Mouse (Mus musculus): ENCODE results near the gene Klf11. TPM values are rescaled to one million over a fixed set of nuclear protein-coding genes. Genes with fewer than 3 reads are reported as not detected.
"Not testable (repeated sequence)": the region's sequence is repeated elsewhere in the genome, so short reads cannot be mapped to it uniquely, and the experiment has no call there.

Klf11 gene
- polyA plus RNA-seq, 1 experiment from 2014 or later, result 13.1 TPM

DNA sequence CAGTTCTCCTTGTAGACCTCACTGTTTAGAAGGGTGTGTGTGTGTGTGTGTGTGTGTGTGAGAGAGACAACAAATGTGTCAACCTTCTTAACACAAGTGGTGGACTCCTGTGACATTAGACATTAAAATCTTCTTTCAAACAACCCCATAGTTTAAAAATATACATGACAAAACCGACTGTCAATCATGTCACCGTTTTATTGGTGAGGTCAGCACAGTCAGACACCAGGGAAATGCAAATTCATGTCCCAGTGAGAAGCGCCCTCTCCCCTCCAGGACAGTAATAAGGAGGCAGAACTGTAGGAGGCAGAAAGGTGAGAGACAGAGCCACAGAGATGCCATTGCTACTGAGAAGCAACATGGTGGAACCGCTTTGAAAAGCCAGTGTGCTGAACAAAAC lies 18.7 kb upstream of the Klf11 start:
- H3K9ac ChIP-seq, result no peak overlapping the region
- H3K27ac ChIP-seq (replicated peaks), result no peak overlapping the region
- ATAC-seq (ENCODE audit: insufficient number of reproducible peaks, low FRiP score, low TSS enrichment, low read depth), result no peak
- H3K4me1 ChIP-seq, result 0 out of 2 replicates have a peak, but pooled peaks cover 4% of the 10 kb centered on the region
- WGBS, result 70% methylated on average over 4 of the region's 4 CpGs
- H3K4me3 ChIP-seq (replicated peaks), result no peak overlapping the region
- H3K27me3 ChIP-seq, result no peaks in the 10 kb centered on the region
- no peak overlapping the region for H3K4me2 ChIP-seq (replicated peaks)
- H3K9me3 ChIP-seq (replicated peaks), result no peaks in the 10 kb centered on the region
- no peaks in the 10 kb centered on the region for H3K36me3 ChIP-seq

DNA sequence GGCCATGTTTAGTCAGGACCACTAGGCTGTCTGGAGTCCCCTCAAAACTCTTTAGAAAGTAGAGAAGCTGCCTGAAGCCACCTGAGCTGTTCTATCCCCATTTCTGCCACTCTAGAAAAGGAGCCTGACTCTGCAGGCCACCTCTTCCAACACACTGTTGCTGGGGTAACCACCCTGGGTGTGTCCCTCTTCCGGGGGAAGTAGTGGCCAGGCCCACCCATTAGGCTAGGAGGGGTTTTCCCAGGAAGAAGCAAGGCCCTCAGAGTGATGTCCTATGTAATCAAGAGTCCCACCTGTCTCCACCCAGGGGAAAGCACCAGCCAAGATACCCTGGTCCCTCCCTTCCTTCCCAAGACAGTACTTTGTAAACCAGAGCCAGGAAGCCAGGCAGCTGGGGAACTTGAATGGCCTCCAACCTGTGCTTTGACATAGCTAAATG lies 17.3 kb upstream of the Klf11 start:
- Histone ChIP-seq H3K9ac (no peak overlapping the region), H3K36me3 (no peaks in the 10 kb centered on the region), H3K27ac (replicated peaks) (no peak overlapping the region), H3K27me3 (no peaks in the 10 kb centered on the region), H3K9me3 (replicated peaks) (no peaks in the 10 kb centered on the region), H3K4me3 (replicated peaks) (no peak overlapping the region), H3K4me2 (replicated peaks) (no peak overlapping the region), H3K4me1 (0 out of 2 replicates have a peak, but pooled peaks cover 4% of the 10 kb centered on the region)
- ATAC-seq (ENCODE audit: insufficient number of reproducible peaks, low FRiP score, low TSS enrichment, low read depth), result no peak; the same call in 1 of the 2 replicates
- 52% methylated on average over 1 of the region's 1 CpGs for WGBS

DNA sequence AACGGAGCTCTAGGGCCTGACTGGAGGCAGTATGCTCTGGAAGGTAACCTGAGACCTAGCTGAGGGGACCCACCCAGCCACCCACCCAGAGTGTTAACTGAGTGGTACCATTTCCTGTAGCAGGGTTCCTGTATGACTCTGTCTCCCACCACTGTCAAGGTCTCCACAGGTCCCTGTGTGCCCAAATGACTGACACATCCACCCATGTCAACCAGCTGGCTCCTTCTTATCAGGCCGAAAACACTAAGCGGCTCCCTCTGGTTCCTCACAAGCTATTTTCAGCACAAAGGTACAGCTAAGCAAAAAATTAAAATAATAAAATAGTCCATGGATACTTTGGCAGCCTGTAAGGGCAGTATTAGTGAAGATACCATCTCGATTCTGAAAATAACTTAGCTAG lies 16.9 kb upstream of the Klf11 start:
- no peak overlapping the region for H3K9ac ChIP-seq
- 70% methylated on average over 4 of the region's 4 CpGs for WGBS
- 0 out of 2 replicates have a peak, but pooled peaks cover 4% of the 10 kb centered on the region for H3K4me1 ChIP-seq
- H3K4me3 ChIP-seq (replicated peaks), result no peak overlapping the region
- no peaks in the 10 kb centered on the region for H3K27me3 ChIP-seq
- no peak; the same call in 1 of the 2 replicates for ATAC-seq (ENCODE audit: insufficient number of reproducible peaks, low FRiP score, low TSS enrichment, low read depth)
- no peaks in the 10 kb centered on the region for H3K9me3 ChIP-seq (replicated peaks)
- H3K36me3 ChIP-seq, result no peaks in the 10 kb centered on the region
- H3K4me2 ChIP-seq (replicated peaks), result no peak overlapping the region
- no peak overlapping the region for H3K27ac ChIP-seq (replicated peaks)

DNA sequence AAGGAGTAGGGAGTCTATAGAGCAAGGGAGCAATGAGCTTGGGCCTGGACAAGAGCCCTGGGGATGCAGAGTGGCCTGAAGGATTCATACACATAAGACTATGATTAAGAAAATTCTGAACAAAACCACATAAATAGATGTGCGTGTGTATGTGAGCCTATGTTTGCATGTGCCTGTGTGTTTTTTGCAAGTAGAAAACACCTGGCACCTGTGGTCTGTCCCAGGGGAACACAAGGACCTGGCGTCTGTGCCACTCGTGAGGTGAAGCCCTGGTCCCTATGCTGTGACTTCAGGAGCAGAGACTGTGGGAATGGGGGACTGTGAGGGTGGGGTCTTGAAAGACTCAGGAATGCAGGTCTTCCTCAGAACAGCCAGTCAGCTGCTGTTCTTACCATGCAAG lies 16.4 kb upstream of the Klf11 start:
- Histone ChIP-seq H3K4me1 (0 out of 2 replicates have a peak, but pooled peaks cover 4% of the 10 kb centered on the region), H3K27me3 (no peaks in the 10 kb centered on the region), H3K27ac (replicated peaks) (no peak overlapping the region), H3K9ac (no peak overlapping the region), H3K9me3 (replicated peaks) (no peaks in the 10 kb centered on the region), H3K36me3 (no peaks in the 10 kb centered on the region), H3K4me2 (replicated peaks) (no peak overlapping the region), H3K4me3 (replicated peaks) (no peak overlapping the region)
- no peak for ATAC-seq (ENCODE audit: insufficient number of reproducible peaks, low FRiP score, low TSS enrichment, low read depth)
- 81% methylated on average over 3 of the region's 3 CpGs for WGBS

DNA sequence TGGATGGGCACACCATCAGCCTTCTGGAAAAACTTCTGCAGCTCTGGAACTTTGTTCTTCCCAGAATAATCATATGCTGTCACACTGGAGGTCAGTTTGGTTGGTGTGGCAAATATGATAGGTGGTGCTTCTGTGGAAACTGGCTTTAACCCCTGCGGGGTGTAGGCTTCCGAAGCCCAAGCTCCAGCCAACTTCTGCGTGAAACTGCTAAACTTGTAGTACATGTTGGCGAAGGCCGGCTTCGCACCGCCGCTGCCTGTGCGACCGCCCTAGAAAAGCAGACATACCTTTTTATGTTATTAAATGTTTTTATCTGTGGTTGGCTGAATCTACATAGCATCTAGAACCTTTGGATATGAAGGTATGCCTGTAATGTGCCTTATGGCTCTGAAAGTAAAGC lies 12.3 kb upstream of the Klf11 start:
- H3K4me1 ChIP-seq; H3K27me3 ChIP-seq; H3K9me3 ChIP-seq (replicated peaks); H3K4me2 ChIP-seq (replicated peaks); H3K36me3 ChIP-seq; H3K27ac ChIP-seq (replicated peaks); H3K4me3 ChIP-seq (replicated peaks); H3K9ac ChIP-seq; ATAC-seq (ENCODE audit: insufficient number of reproducible peaks, low FRiP score, low TSS enrichment, low read depth): not testable (repeated sequence)
- 91% methylated on average over 10 of the region's 10 CpGs for WGBS

DNA sequence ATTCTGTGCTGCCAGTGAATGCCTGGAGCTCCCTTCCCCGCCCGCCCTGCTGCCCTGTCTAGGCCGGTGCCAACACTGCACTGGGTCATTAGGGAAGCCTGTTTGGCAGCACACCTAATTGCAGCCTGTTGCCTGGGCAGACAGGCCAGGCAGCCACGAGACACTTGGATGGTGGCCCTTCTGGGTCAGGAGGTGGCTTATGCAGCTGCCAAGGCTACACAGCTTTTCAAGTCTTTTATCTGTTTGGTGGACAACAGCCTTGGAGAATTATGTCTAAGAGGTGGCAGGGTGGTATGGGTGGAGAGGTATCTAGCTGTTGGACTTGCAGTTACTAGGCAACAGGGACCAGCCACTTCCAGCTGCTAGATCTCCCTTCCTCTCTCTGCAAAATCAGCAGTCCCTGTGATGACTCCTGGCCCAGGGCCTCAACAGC lies 8.7 kb upstream of the Klf11 start:
- H3K4me2 ChIP-seq (replicated peaks), result no peak overlapping the region
- no peak overlapping the region for H3K4me3 ChIP-seq (replicated peaks)
- H3K9ac ChIP-seq, result no peak overlapping the region
- H3K9me3 ChIP-seq (replicated peaks), result no peaks in the 10 kb centered on the region
- ATAC-seq (ENCODE audit: insufficient number of reproducible peaks, low FRiP score, low TSS enrichment, low read depth), result peak; percentile 68
- no peaks in the 10 kb centered on the region for H3K27me3 ChIP-seq
- no peaks in the 10 kb centered on the region for H3K36me3 ChIP-seq
- no peak overlapping the region for H3K27ac ChIP-seq (replicated peaks)
- 62% methylated on average over 4 of the region's 4 CpGs for WGBS
- H3K4me1 ChIP-seq, result peaks cover 13% of the 10 kb centered on the region

DNA sequence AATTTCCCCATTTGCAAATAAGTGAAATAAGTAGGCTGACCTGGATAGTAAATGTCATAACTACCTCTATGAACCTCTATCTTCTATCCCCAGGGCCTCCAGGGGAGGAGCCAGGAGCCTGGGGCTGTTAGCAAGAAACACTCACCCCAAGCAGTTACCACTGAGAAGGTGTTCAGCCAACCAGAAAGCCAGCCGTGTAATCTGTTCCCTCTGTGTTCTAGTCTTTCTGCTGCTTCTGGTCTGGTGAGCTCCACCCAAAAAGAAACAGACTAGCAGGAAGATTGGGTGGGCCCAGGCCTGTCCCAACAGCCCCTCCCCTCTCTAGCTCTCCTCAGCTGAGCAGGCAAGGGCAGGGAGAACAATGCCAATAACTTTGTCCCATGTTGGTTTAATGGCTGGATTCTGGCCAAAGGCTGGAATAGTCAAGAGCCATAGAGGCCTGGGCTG lies 6.9 kb upstream of the Klf11 start:
- H3K27me3 ChIP-seq, result no peaks in the 10 kb centered on the region
- H3K9me3 ChIP-seq (replicated peaks), result no peaks in the 10 kb centered on the region
- 15% methylated on average over 1 of the region's 1 CpGs for WGBS
- no peak overlapping the region for H3K9ac ChIP-seq
- H3K27ac ChIP-seq (replicated peaks), result no peak overlapping the region
- H3K4me3 ChIP-seq (replicated peaks), result no peak overlapping the region
- H3K4me1 ChIP-seq, result peaks cover 13% of the 10 kb centered on the region
- peak; percentile 5; the same call in 1 of the 2 replicates for ATAC-seq (ENCODE audit: insufficient number of reproducible peaks, low FRiP score, low TSS enrichment, low read depth)
- no peak overlapping the region for H3K4me2 ChIP-seq (replicated peaks)
- H3K36me3 ChIP-seq, result no peaks in the 10 kb centered on the region

DNA sequence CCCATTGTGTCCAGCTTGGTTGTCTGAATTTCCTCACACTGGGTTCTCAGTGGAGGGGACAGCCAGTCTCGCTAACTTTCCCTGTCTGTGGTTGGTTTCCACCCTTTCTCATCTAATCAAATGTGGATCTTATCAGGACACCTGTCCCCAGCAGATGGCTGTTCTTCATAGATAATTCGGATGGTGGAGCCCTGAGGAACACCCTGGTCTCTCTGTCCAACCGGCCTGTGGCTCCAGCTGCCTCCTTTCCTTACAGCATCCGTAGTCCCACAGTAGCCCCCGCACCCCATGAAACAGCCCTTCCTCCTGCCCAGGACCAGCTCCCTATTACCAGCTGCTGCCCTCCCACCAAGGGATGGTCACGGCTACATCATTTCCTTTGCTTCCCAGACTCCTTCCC lies 5.2 kb upstream of the Klf11 start:
- no peaks in the 10 kb centered on the region for H3K36me3 ChIP-seq
- WGBS, result 75% methylated on average over 6 of the region's 6 CpGs
- H3K27me3 ChIP-seq, result no peaks in the 10 kb centered on the region
- no peak overlapping the region for H3K27ac ChIP-seq (replicated peaks)
- ATAC-seq (ENCODE audit: insufficient number of reproducible peaks, low FRiP score, low TSS enrichment, low read depth), result no peak
- no peak overlapping the region for H3K4me3 ChIP-seq (replicated peaks)
- H3K4me1 ChIP-seq, result peaks cover 22% of the 10 kb centered on the region
- H3K9ac ChIP-seq, result no peak overlapping the region
- H3K9me3 ChIP-seq (replicated peaks), result no peaks in the 10 kb centered on the region
- H3K4me2 ChIP-seq (replicated peaks), result no peak overlapping the region

DNA sequence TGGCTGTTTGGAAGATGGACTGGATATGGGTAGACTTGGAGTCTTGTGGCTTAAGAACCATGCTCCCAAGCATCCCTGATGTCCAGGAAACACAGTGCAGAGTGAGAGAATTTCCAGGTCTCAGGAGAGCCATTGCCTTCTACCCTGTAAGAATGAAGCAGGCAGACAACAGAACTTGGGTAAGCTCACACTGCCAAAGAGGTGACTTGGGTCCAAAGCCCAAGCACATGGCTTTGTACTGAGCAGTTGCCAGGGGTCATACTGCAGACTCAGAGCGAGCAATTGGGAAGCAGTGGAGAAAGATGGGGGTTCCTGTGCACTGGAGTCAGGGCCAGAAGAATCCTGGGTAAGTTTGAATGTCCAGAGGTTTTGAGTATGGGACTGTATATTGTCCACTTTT lies 3.0 kb upstream of the Klf11 start:
- Histone ChIP-seq H3K4me1 (peaks cover 26% of the 10 kb centered on the region), H3K36me3 (no peaks in the 10 kb centered on the region), H3K4me3 (replicated peaks) (no peak overlapping the region), H3K27me3 (no peaks in the 10 kb centered on the region), H3K4me2 (replicated peaks) (no peak overlapping the region), H3K9ac (no peak overlapping the region), H3K27ac (replicated peaks) (no peak overlapping the region), H3K9me3 (replicated peaks) (no peaks in the 10 kb centered on the region)
- WGBS, result 67% methylated on average over 1 of the region's 1 CpGs
- no peak for ATAC-seq (ENCODE audit: insufficient number of reproducible peaks, low FRiP score, low TSS enrichment, low read depth)

DNA sequence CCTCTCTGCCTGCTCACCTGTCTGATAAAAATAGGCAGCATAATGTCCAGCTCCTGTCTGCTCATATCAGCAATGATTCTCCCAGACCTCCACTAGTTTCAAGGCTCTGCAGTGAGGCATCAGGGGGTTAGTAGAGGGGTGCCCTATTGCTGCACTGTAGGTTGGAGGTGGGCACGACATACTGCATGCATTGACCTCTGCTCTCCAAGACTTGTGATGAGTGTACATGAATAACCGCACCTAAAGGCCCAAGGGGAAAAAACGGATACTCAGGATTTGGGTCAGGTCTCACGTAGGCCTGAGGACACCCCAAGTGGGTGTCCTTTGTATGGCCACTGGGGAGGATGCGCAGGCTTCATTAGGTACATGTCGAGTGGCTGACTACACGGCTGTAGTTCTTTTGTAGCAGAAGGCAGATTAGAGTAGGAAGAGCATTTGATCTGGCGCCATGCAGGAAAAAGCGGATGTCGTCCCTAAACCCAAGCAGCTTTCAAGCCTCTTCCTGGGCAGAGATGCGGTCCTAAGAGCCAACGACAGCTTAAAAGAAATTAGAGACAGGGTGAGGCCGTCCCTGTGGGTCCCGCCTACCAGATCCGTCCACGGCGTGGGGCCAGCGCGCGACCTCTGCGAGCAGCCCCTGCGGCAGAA lies 535 bp upstream of the Klf11 start:
- Histone ChIP-seq H3K4me3 (replicated peaks) (peak overlapping the region; percentile 89), H3K9me3 (replicated peaks) (no peaks in the 10 kb centered on the region), H3K9ac (peak overlapping the region; percentile 35), H3K4me1 (peaks cover 22% of the 10 kb centered on the region), H3K4me2 (replicated peaks) (peak overlapping the region; percentile 66), H3K27ac (replicated peaks) (peak overlapping the region; percentile 85), H3K36me3 (peaks cover 22% of the 10 kb centered on the region), H3K27me3 (no peaks in the 10 kb centered on the region)
- 2% methylated on average over 22 of the region's 22 CpGs for WGBS
- no peak for ATAC-seq (ENCODE audit: insufficient number of reproducible peaks, low FRiP score, low TSS enrichment, low read depth)

DNA sequence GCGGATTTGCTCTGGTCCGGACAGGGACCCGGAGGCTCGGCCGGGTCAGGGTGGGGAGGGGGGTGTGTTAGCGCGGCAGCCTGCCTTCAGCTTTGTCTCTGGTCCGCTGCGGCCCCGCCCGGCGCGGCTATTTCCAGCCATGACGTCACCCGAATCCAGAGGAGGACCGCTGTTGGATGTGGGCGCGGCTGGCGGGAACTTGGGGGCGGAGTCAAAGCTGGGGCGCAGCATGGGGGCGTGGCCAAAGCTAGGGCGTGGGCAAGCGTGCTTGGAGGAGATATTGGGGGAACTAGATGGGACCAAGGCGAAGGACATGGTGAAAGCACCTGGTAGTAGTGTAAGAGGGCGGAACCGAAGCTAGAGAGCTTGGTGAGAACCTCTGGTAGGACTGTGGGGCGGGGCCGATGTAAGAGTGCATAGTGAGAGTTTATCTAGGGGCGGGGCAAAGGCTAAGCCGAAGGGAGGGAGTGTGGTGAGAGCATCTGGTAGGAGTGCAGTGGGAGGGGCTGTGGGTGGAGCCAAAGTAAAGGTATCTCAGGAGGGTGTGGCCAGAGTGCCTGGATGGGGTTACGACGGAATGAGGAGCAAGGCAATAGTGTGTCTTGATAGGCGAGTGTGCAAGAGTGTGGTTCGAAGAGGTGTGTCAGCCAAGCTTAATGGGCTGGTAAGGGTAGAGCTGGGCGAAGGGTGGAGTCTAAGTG lies 718 bp downstream of the Klf11 start:
- H3K36me3 ChIP-seq, result peaks cover 32% of the 10 kb centered on the region
- WGBS, result 1% methylated on average over 36 of the region's 36 CpGs
- peak; percentile 85 for ATAC-seq (ENCODE audit: insufficient number of reproducible peaks, low FRiP score, low TSS enrichment, low read depth)

More for the DNA sequence above, 718 bp downstream of the Klf11 start:
- peak overlapping the region; percentile 89 for H3K4me3 ChIP-seq (replicated peaks)
- peaks cover 32% of the 10 kb centered on the region for H3K4me1 ChIP-seq
- H3K27ac ChIP-seq (replicated peaks), result peak overlapping the region; percentile 95
- no peaks in the 10 kb centered on the region for H3K27me3 ChIP-seq
- no peaks in the 10 kb centered on the region for H3K9me3 ChIP-seq (replicated peaks)
- H3K9ac ChIP-seq, result peak overlapping the region; percentile 81
- peak overlapping the region; percentile 66 for H3K4me2 ChIP-seq (replicated peaks)
